Mouse (Mus musculus) heart, embryonic 13.5 days (tissue): ENCODE data around the gene Xrcc5. TPM values are rescaled to one million over a fixed set of nuclear protein-coding genes. Genes with fewer than 3 reads are reported as not detected.

Experiments
- polyA plus RNA-seq: library from polyadenylated mRNA; unstranded; fragments of >200 nt; fragmentation: Nextera tagmentation; extraction: Ambion mirVana; gene quantifications from 2 replicates; pipeline ENCODE4 v1.2.1, GENCODE M21; 2015

Xrcc5 gene
- polyA plus RNA-seq, 1 experiment from 2014 or later = 18.1 TPM

Other genes with a start within 250 kb of the Xrcc5 start
- gene Mreg, start 95.1 kb upstream of the Xrcc5 start, polyA plus RNA-seq = 4.0 TPM in 2 replicates
- 20.4 and 23.7 TPM in 2 replicates for gene Pecr, start 23.1 kb upstream of the Xrcc5 start, polyA plus RNA-seq
- gene Tmem169, start 23.1 kb upstream of the Xrcc5 start, polyA plus RNA-seq = 0.33 and 0.35 TPM in 2 replicates
- not detected in 2 replicates for gene March4, start 229.5 kb downstream of the Xrcc5 start, polyA plus RNA-seq